Mouse (Mus musculus) layer of hippocampus, postnatal 36 days (tissue): ENCODE measurements around the gene Xylt1. TPM values are rescaled to one million over a fixed set of nuclear protein-coding genes. Genes with fewer than 3 reads are reported as not detected.

ENCODE experiments used
- DNase-seq, 2 experiments: peaks; one replicate each; pipeline ENCODE4 v3.0.0; 2022
- total RNA-seq, 2 experiments: library from RNA; stranded (reverse); gene quantifications; 2 replicates each; pipeline ENCODE4 v1.2.3; 2021

The Xylt1 gene
- total RNA-seq: 10 to 100 TPM; 48.9 to 49.5 TPM

- DNase-seq: peak; percentile 82 to 87
These were observed at the start of gene Xylt1 for GRCm38 (mm10) chr7:117380418-117381187. Gene Xylt1 (plus strand): TSS chr7:117380979.

- no peak for DNase-seq
These were observed 46.8 kb upstream of the Xylt1 start for GRCm38 (mm10) chr7:117333936-117334335.

- no peak for DNase-seq
These were observed 24.5 kb upstream of the Xylt1 start for GRCm38 (mm10) chr7:117356316-117356715.

GRCm38 (mm10) chr7:117357425-117358194, 23.2 kb upstream of the Xylt1 start:
- DNase-seq: no peak

GRCm38 (mm10) chr7:117361281-117361680, 19.5 kb upstream of the Xylt1 start:
- DNase-seq: no peak

GRCm38 (mm10) chr7:117362493-117362892, 18.3 kb upstream of the Xylt1 start:
- no peak for DNase-seq

- DNase-seq: no peak
These were observed 12.0 kb upstream of the Xylt1 start for GRCm38 (mm10) chr7:117368647-117369289.

- no peak for DNase-seq
These were observed 11.4 kb upstream of the Xylt1 start for GRCm38 (mm10) chr7:117369290-117369941.

- peak; percentile 51 to 58 for DNase-seq
These were observed 4.9 kb upstream of the Xylt1 start for GRCm38 (mm10) chr7:117375886-117376309.

GRCm38 (mm10) chr7:117377138-117377537, 3.6 kb upstream of the Xylt1 start:
- DNase-seq: no peak

GRCm38 (mm10) chr7:117380036-117380417, 752 bp upstream of the Xylt1 start:
- no peak for DNase-seq

GRCm38 (mm10) chr7:117381188-117381981, 606 bp downstream of the Xylt1 start:
- DNase-seq: peak in 1 of 2 experiments; percentile 20

GRCm38 (mm10) chr7:117382006-117382405, 1.2 kb downstream of the Xylt1 start:
- no peak for DNase-seq

- peak in 1 of 2 experiments; percentile 64 for DNase-seq
These were observed 2.6 kb downstream of the Xylt1 start for GRCm38 (mm10) chr7:117383147-117383940.

GRCm38 (mm10) chr7:117386376-117386775, 5.6 kb downstream of the Xylt1 start:
- no peak for DNase-seq

- DNase-seq: no peak
These were observed 7.7 kb downstream of the Xylt1 start for GRCm38 (mm10) chr7:117388284-117388988.

GRCm38 (mm10) chr7:117389048-117389447, 8.3 kb downstream of the Xylt1 start:
- DNase-seq: no peak

GRCm38 (mm10) chr7:117392863-117393569, 12.2 kb downstream of the Xylt1 start:
- DNase-seq: no peak

- DNase-seq: no peak
These were observed 13.2 kb downstream of the Xylt1 start for GRCm38 (mm10) chr7:117393976-117394375.

GRCm38 (mm10) chr7:117394380-117394779, 13.6 kb downstream of the Xylt1 start:
- DNase-seq: no peak
